Mouse (Mus musculus): Measurements from ENCODE around the gene Polrmt.
"Not testable (repeated sequence)": the region's sequence is repeated elsewhere in the genome, so short reads cannot be mapped to it uniquely, and the experiment has no call there.

DNA sequence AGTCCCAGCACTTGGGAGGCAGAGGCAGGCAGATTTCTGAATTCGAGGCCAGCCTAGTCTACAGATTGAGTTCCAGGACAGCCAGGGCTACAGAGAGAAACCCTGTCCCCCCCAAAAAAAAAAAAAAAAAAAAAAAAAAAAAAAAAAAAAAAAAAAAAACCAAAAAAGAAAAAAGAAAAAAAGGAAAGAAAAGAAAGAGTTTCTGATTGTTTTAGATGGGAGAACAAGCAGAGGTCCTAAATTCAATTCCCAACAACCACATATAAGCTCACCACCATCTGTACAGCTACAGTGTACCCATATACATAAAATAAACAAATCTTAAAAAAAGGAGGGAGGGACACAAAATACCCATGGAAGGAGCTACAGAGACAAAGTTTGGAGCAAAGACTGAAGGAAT lies 13.3 kb upstream of the Polrmt start:
- TF ChIP-seq CTCF, EP300 (IDR thresholded peaks at IDR 0.05; ENCODE audit: low read depth): not testable (repeated sequence)
